Mouse (Mus musculus) G1E (cell line): ENCODE data around the gene Lrrc47.

ENCODE experiments used
- CTCF ChIP-seq: IDR thresholded peaks from 2 replicates; pipeline ENCODE4 v1.5.1; 2012; ENCODE audit warnings: low read depth, low read length, inconsistent platforms, mixed read lengths
- GATA1 ChIP-seq: IDR thresholded peaks from 2 replicates; pipeline ENCODE4 v1.6.1; 2012; ENCODE audit warnings: borderline replicate concordance, low read length, inconsistent platforms, mixed read lengths
- POLR2AphosphoS5 ChIP-seq: IDR thresholded peaks from 2 replicates; pipeline ENCODE4 v1.6.1; 2012; ENCODE audit warnings: low read depth, low read length, inconsistent platforms; ENCODE audit not compliant: insufficient replicate concordance
- TAL1 ChIP-seq: conservative IDR thresholded peaks from 2 replicates; pipeline ENCODE4 v1.6.1; 2012; ENCODE audit warnings: low read depth, low read length, inconsistent platforms, mixed read lengths

DNA sequence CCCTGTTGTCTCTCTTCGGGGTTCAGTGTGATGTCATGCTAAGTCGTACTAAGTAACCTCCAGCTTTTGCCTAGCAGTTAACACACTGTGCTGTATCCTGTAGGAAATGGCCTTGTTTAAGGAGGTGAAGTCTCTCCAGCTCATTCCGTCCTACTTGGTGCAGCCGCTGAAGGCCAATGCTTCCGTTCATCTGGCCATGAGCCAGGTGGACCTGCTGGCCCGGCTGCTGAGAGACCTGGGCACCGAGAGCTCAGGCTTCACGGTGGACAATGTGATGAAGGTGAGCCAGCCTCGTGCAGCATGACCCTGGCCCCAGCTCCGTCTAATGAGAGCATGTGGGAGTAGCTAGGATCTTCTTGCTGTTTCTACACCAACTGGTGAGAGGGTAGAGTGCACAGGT, 18.8 kb upstream of the Lrrc47 start:
- no peak for TF ChIP-seq CTCF
- no peak for TF ChIP-seq GATA1
- no peak for TF ChIP-seq TAL1
- no peak for TF ChIP-seq POLR2AphosphoS5
